27 mouse cellular contexts compared by ENCODE assay signal in the genomic region with DNA sequence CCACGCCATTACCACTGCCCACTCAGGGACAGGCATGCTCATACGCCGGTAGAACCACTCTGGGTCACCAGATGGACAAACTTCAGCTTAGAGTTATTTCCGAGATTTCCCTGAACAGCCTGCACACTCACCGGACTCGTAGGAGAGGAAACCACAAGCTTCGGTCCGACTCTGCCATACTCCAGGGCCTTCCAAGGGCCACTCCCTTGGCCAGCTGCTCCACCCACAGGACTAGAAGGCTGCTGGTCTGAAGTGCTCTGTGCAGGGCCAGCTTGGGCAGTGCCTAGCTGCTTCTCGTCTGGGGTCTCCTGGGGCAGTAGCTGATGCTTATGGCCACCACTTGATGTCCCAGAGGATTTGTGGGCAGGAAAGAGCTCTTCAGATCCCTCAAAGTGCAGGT. TPM values are rescaled to one million over a fixed set of nuclear protein-coding genes. Genes with fewer than 3 reads are reported as not detected.
DNase-seq lines count a peak whose midpoint lies in the region; ATAC-seq and TF ChIP-seq lines count a peak whose summit lies in the region.
"Had no signal": no experiment of that assay in that cellular context is flagged by ENCODE, and none has a peak within 500 bp of the region (broad histone marks: within the 10 kb centered on the region; RNA-seq: fewer than 3 reads in every experiment).

No protein-coding gene starts in this region.

- H3K9ac ChIP-seq in liver, postnatal 0 days (replicated peaks) = no peak overlapping the region
- H3K9ac ChIP-seq: embryonic facial prominence, embryonic 13.5 days; forebrain, embryonic 15.5 days; heart, embryonic 12.5 days; hindbrain, embryonic 15.5 days; liver, embryonic 12.5 days; midbrain, embryonic 13.5 days; neural tube, embryonic 12.5 days had no signal

- TF ChIP-seq POLR2A in lung, adult 2 months (IDR thresholded peaks at IDR 0.05; ENCODE audit: borderline replicate concordance, extremely low read depth, low read depth, low read length) = peak; percentile 32; the same call in 1 of the 2 replicates
- no peak for TF ChIP-seq POLR2A in myocyte (IDR thresholded peaks at IDR 0.05; ENCODE audit: insufficient read length, low read depth)

- H3K79me2 ChIP-seq in myocyte (ENCODE audit: control insufficient read depth, insufficient read depth) = peaks cover 22% of the 10 kb centered on the region

- WGBS in lung, adult 2 months = 63% methylated on average over 9 of the region's 9 CpGs
- WGBS in liver, postnatal 0 days (ENCODE audit: insufficient replicate concordance) = 76% methylated on average over 9 of the region's 9 CpGs

- H3ac ChIP-seq in myocyte (ENCODE audit: control insufficient read depth, insufficient read length) = no peak overlapping the region

- peaks cover 20% of the 10 kb centered on the region for H3K4me1 ChIP-seq in lung, adult 2 months (ENCODE audit: control insufficient read depth, insufficient read depth, low read length)
- H3K4me1 ChIP-seq in liver, postnatal 0 days (ENCODE audit: insufficient read depth) = peaks cover 2% of the 10 kb centered on the region; the same call in 1 of the 2 replicates
- H3K4me1 ChIP-seq: embryonic facial prominence, embryonic 13.5 days; forebrain, embryonic 15.5 days; hindbrain, embryonic 15.5 days; midbrain, embryonic 13.5 days; neural tube, embryonic 12.5 days had no signal

- intact Hi-C loops in heart, postnatal 25 days (cut with DNase I) = no loop called here

- H3K9me3 ChIP-seq in liver, postnatal 0 days (ENCODE audit: low read length) = no peaks in the 10 kb centered on the region
- H3K9me3 ChIP-seq: embryonic facial prominence, embryonic 13.5 days; forebrain, embryonic 10.5 days; forebrain, embryonic 15.5 days; heart, embryonic 12.5 days; hindbrain, embryonic 15.5 days; liver, embryonic 12.5 days; midbrain, embryonic 13.5 days; neural tube, embryonic 12.5 days had no signal

- ATAC-seq in liver, postnatal 0 days = no peak
- ATAC-seq: forebrain, embryonic 15.5 days; inflammation-experienced regulatory T-cells, adult 6 months; liver, embryonic 12.5 days; midbrain, embryonic 13.5 days had no signal

- DNase-seq in 416B (ENCODE audit: low read depth) = peak; percentile 56
- DNase-seq in lung, adult 2 months = peak; percentile 60
- peak; percentile 65 for DNase-seq in lung, postnatal 10 days
- DNase-seq in liver, postnatal 0 days = no peak
- DNase-seq in heart, postnatal 25 days (ENCODE audit: low spot score) = no peak
- no peak for DNase-seq in thymus, adult 18-20 months
- DNase-seq: adrenal gland, adult 8-10 months; cerebellum, adult 9-11 months; embryo, embryonic 11 days; gastrocnemius, postnatal 25 days; heart, adult 18-20 months; kidney, adult 11 months; kidney, postnatal 14 days; left cerebral cortex, postnatal 4 days; right cerebral cortex, postnatal 4 days; thymus, postnatal 4 days had no signal

- TF ChIP-seq CTCF in lung, adult 2 months (IDR thresholded peaks at IDR 0.05; ENCODE audit: insufficient read depth, low read length) = no peak
- no peak for TF ChIP-seq CTCF in liver, postnatal 0 days (IDR thresholded peaks at IDR 0.05; ENCODE audit: low read depth)

- TF ChIP-seq EP300 in liver, postnatal 0 days (IDR thresholded peaks at IDR 0.05; ENCODE audit: low read depth) = no peak

- peak overlapping the region; percentile 12 for H3K4me3 ChIP-seq in lung, adult 2 months (replicated peaks; ENCODE audit: extremely low read depth, low read depth, low read length)
- no peak overlapping the region for H3K4me3 ChIP-seq in myocyte
- H3K4me3 ChIP-seq in liver, postnatal 0 days (ENCODE audit: low read depth, low read length) = no peak overlapping the region
- H3K4me3 ChIP-seq: embryonic facial prominence, embryonic 13.5 days; forebrain, embryonic 10.5 days; forebrain, embryonic 15.5 days; heart, embryonic 12.5 days; hindbrain, embryonic 15.5 days; liver, embryonic 12.5 days; midbrain, embryonic 13.5 days; neural tube, embryonic 12.5 days had no signal

- H3K4me2 ChIP-seq in myocyte (ENCODE audit: low read depth) = peak overlapping the region; percentile 74
- H3K4me2 ChIP-seq in liver, postnatal 0 days (ENCODE audit: low read depth, low read length) = no peak overlapping the region
- H3K4me2 ChIP-seq: embryonic facial prominence, embryonic 13.5 days; forebrain, embryonic 15.5 days; heart, embryonic 12.5 days; hindbrain, embryonic 15.5 days; liver, embryonic 12.5 days; midbrain, embryonic 13.5 days; neural tube, embryonic 12.5 days had no signal

- H3K27ac ChIP-seq in liver, postnatal 0 days (ENCODE audit: low read depth) = no peak overlapping the region
- H3K27ac ChIP-seq: embryonic facial prominence, embryonic 13.5 days; forebrain, embryonic 10.5 days; forebrain, embryonic 15.5 days; hindbrain, embryonic 15.5 days; liver, embryonic 12.5 days; macrophage; midbrain, embryonic 13.5 days; neural tube, embryonic 12.5 days had no signal

- H3K27me3 ChIP-seq in myocyte (ENCODE audit: control insufficient read depth, insufficient read depth, insufficient read length) = no peaks in the 10 kb centered on the region
- no peaks in the 10 kb centered on the region for H3K27me3 ChIP-seq in liver, postnatal 0 days (ENCODE audit: insufficient read depth, low read length)
- H3K27me3 ChIP-seq: embryonic facial prominence, embryonic 13.5 days; forebrain, embryonic 15.5 days; heart, embryonic 12.5 days; hindbrain, embryonic 15.5 days; liver, embryonic 12.5 days; midbrain, embryonic 13.5 days; neural tube, embryonic 12.5 days had no signal

- H3K36me3 ChIP-seq in myocyte (ENCODE audit: control insufficient read depth, insufficient read depth) = no peaks in the 10 kb centered on the region
- H3K36me3 ChIP-seq in liver, postnatal 0 days (replicated peaks; ENCODE audit: insufficient read depth, low read length) = peaks cover 29% of the 10 kb centered on the region

TF ChIP-seq in myocyte, 11 proteins besides CTCF, POLR2A, EP300 and RAD21:
- TF ChIP-seq MYOG (IDR thresholded peaks at IDR 0.05; ENCODE audit: control insufficient read depth in 1 of 3, insufficient read depth in 1 of 3, insufficient read length in 2 of 3, low read depth in 2 of 3) (peak; percentile 45 to 90 (median 46)), REST (IDR thresholded peaks at IDR 0.05; ENCODE audit: insufficient read depth, insufficient read length) (no peak), MYOD1 (IDR thresholded peaks at IDR 0.05; ENCODE audit: control insufficient read depth in 1 of 3, insufficient read length in 2 of 3, low read depth in 2 of 3) (peak in 2 of 3 experiments; percentile 64 to 76), SRF (IDR thresholded peaks at IDR 0.05; ENCODE audit: control insufficient read depth, insufficient read length, low read depth) (no peak)
TF ChIP-seq in myocyte: peak in this region for 2.

RNA-seq across cellular contexts. Expression of gene Arhgap27, which starts 23.3 kb away (rescaled TPM):
- 71.4 and 83.7 TPM in 2 replicates for polyA plus RNA-seq in lung, adult 2 months (2012; rRNA removed)
- polyA plus RNA-seq in myocyte (2012; fragmentation: generic; extraction: Trizol) = 0.31 TPM
- polyA plus RNA-seq in liver, postnatal 0 days (2015; fragmentation: Nextera tagmentation; extraction: Ambion mirVana) = 3.2 and 3.3 TPM in 2 replicates
- total RNA-seq in heart, postnatal 25 days (2021) = 10 to 100 TPM; 13.9 to 17.8 TPM

RNA-seq across cellular contexts. Expression of gene Plekhm1, which starts 25.7 kb away (rescaled TPM):
- polyA plus RNA-seq in lung, adult 2 months (2012; rRNA removed) = 23.9 and 28.0 TPM in 2 replicates
- polyA plus RNA-seq in myocyte (2012; fragmentation: generic; extraction: Trizol) = 12.2 TPM
- polyA plus RNA-seq in liver, postnatal 0 days (2015; fragmentation: Nextera tagmentation; extraction: Ambion mirVana) = 2.1 and 2.3 TPM in 2 replicates
- 10 to 100 TPM in 1 of 2 experiments, 1 to 10 TPM in 1; 10.0 to 10.7 TPM for total RNA-seq in heart, postnatal 25 days (2021)

Comparison
In these comparisons a context has a peak if more than half of its experiments do, and no peak if none do; other contexts are left out.
1. DNase-seq: peak in 416B (single experiment), lung, adult 2 months (single experiment) and lung, postnatal 10 days (single experiment); none in liver, postnatal 0 days (single experiment), heart, postnatal 25 days (single experiment) and thymus, adult 18-20 months (0 of 2).
2. RNA of gene Arhgap27, which starts 23.3 kb away (polyA plus RNA-seq): 71.4 to 83.7 TPM in lung, adult 2 months; 3.2 to 3.3 TPM in liver, postnatal 0 days and 0.31 TPM in myocyte (single experiment); every median in the first group is over 10 times any median in the second.